In genomic region chr12:24580452-24580851, GRCm38 (mm10) we compare ENCODE assay signal across 24 mouse cellular contexts.
"Had no signal": no experiment of that assay in that cellular context is flagged by ENCODE, and none has a peak within 500 bp of the region (broad histone marks: within the 10 kb centered on the region; RNA-seq: fewer than 3 reads in every experiment).

No protein-coding gene starts in this region.

- DNase-seq: gastrocnemius, adult 2 months; gastrocnemius, postnatal 10 days; gastrocnemius, postnatal 25 days; heart, adult 18-20 months; heart, postnatal 10 days; heart, postnatal 4 days; kidney, adult 18-20 months; kidney, adult 8-10 months; kidney, postnatal 10 days; kidney, postnatal 25 days; kidney, postnatal 4 days; layer of hippocampus, adult 9-11 months had no signal

- H3K4me3 ChIP-seq: gastrocnemius, adult 2 months; heart, embryonic 10.5 days; heart, embryonic 12.5 days; hindbrain, embryonic 10.5 days; hindbrain, embryonic 12.5 days; intestine, embryonic 15.5 days; left cerebral cortex, adult 2 months; limb, embryonic 10.5 days; limb, embryonic 12.5 days had no signal

- ATAC-seq: forebrain, embryonic 16.5 days; inflammation-experienced regulatory T-cells, adult 6 months; intestine, embryonic 15.5 days; intestine, postnatal 0 days had no signal

- H3K9me3 ChIP-seq: heart, embryonic 10.5 days; hindbrain, embryonic 10.5 days; hindbrain, embryonic 12.5 days; intestine, embryonic 15.5 days; limb, embryonic 10.5 days; limb, embryonic 12.5 days had no signal

- H3K4me2 ChIP-seq: heart, embryonic 12.5 days; hindbrain, embryonic 12.5 days; hindbrain, embryonic 14.5 days; intestine, embryonic 15.5 days; limb, embryonic 12.5 days had no signal

- H3K9ac ChIP-seq: heart, embryonic 12.5 days; hindbrain, embryonic 12.5 days; hindbrain, embryonic 14.5 days; intestine, embryonic 15.5 days; limb, embryonic 12.5 days had no signal

- H3K4me1 ChIP-seq: intestine, embryonic 15.5 days had no signal

- H3K36me3 ChIP-seq: hindbrain, embryonic 10.5 days; hindbrain, embryonic 12.5 days; intestine, embryonic 15.5 days; limb, embryonic 10.5 days had no signal

- H3K27me3 ChIP-seq: heart, embryonic 12.5 days; hindbrain, embryonic 12.5 days; intestine, embryonic 15.5 days had no signal

- H3K27ac ChIP-seq: gastrocnemius, adult 2 months; heart, embryonic 10.5 days; hindbrain, embryonic 10.5 days; hindbrain, embryonic 12.5 days; hindbrain, embryonic 14.5 days; intestine, embryonic 15.5 days; limb, embryonic 10.5 days; limb, embryonic 12.5 days had no signal
